In the genomic region with DNA sequence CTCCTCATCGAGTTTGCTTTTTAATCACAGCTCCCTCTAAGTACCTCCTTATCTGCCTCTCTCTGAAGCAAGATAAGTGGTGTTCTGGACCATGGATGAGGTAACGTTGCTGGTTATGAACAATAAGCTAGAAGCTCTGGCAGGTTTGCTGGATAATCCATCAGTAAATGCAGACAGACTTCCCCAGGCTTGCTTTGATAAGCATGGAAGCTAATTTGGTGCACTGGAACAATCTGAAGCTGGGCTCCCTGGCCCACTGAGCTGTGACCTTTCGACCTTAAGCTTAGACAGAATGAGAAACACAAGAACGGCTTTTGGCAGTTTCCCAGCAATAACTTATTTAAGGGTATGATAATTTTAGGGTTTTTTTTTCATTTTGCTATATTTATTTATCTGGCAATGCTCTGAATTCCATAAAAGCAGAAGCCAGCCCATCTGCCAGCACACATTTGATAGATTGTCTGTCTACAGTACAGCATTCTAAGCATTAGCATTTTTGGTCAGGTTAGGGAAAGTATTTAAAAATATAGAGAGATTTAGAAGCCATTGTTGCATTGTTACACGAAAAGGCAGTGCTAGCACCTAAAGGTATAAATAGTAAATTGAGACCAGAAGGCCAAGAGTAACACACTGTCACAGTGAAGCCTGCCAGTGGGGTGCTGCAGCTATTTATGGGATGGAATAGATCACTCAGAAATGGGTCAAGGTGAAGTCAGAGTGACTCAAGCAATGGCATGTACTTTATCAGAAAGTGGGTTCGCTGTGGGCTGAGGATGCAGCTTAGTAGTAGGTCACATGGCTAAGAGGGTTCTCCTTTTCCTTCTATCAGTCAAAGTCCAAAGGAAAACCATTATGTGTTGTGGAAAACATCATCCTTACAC, we compare ENCODE assay signal across 8 mouse cellular contexts.
DNase-seq lines count a peak whose midpoint lies in the region; ATAC-seq and TF ChIP-seq lines count a peak whose summit lies in the region.

No protein-coding gene starts in this region.

- no peaks in the 10 kb centered on the region for H3K9me3 ChIP-seq in stomach, embryonic 14.5 days (ENCODE audit: control insufficient read depth, low read depth, low read length)
- H3K9me3 ChIP-seq in stomach, postnatal 0 days (ENCODE audit: control insufficient read depth, low read length): no peaks in the 10 kb centered on the region

- WGBS in cerebellum, adult 2 months: 42% methylated on average over 6 of the region's 6 CpGs
- 26% methylated on average over 6 of the region's 6 CpGs for WGBS in stomach, embryonic 14.5 days
- WGBS in stomach, postnatal 0 days: 29% methylated on average over 6 of the region's 6 CpGs

- peak; percentile 84 for ATAC-seq in stomach, embryonic 14.5 days (ENCODE audit: insufficient number of reproducible peaks, insufficient read depth, low FRiP score, low read depth)
- no peak for ATAC-seq in stomach, postnatal 0 days (ENCODE audit: low FRiP score, low TSS enrichment)

- no peak overlapping the region for H3K4me2 ChIP-seq in stomach, embryonic 14.5 days (replicated peaks; ENCODE audit: low read depth, low read length)
- H3K4me2 ChIP-seq in stomach, postnatal 0 days (replicated peaks; ENCODE audit: low read depth): no peak overlapping the region

- no peaks in the 10 kb centered on the region for H3K27me3 ChIP-seq in cerebellum, adult 2 months (ENCODE audit: control insufficient read depth, insufficient read depth, low read length)
- no peaks in the 10 kb centered on the region for H3K27me3 ChIP-seq in stomach, embryonic 14.5 days (ENCODE audit: control insufficient read depth, insufficient read depth, low read length)
- H3K27me3 ChIP-seq in stomach, postnatal 0 days (ENCODE audit: control insufficient read depth, insufficient read depth, low read length): no peaks in the 10 kb centered on the region

- no peaks in the 10 kb centered on the region for H3K36me3 ChIP-seq in stomach, embryonic 14.5 days (ENCODE audit: control insufficient read depth, insufficient read depth, low read length)
- no peaks in the 10 kb centered on the region for H3K36me3 ChIP-seq in stomach, postnatal 0 days (ENCODE audit: control insufficient read depth, insufficient read depth, low read length)

- TF ChIP-seq CTCF in cerebellum, adult 2 months (IDR thresholded peaks at IDR 0.05; ENCODE audit: borderline replicate concordance, insufficient read depth, low read depth, low read length): no peak
- no peak for TF ChIP-seq CTCF in stomach, postnatal 0 days (IDR thresholded peaks at IDR 0.05; ENCODE audit: low read depth)

- no peak overlapping the region for H3K9ac ChIP-seq in stomach, embryonic 14.5 days (replicated peaks; ENCODE audit: low read depth, low read length)
- no peak overlapping the region for H3K9ac ChIP-seq in stomach, postnatal 0 days (ENCODE audit: low read length)

- no peaks in the 10 kb centered on the region for H3K4me1 ChIP-seq in cerebellum, adult 2 months (ENCODE audit: control insufficient read depth, insufficient read depth, low read length)
- no peaks in the 10 kb centered on the region for H3K4me1 ChIP-seq in stomach, embryonic 14.5 days (ENCODE audit: control insufficient read depth, insufficient read depth, low read length)
- H3K4me1 ChIP-seq in stomach, postnatal 0 days (replicated peaks; ENCODE audit: control insufficient read depth, insufficient read depth): 0 out of 2 replicates have a peak, but pooled peaks cover 2% of the 10 kb centered on the region

- peak; percentile 10 for DNase-seq in cerebellum, adult 2 months
- no peak for DNase-seq in cerebellum, postnatal 4 days (ENCODE audit: low spot score in 2 of 2)
- DNase-seq in stomach, postnatal 0 days (ENCODE audit: low spot score): no peak
- peak; percentile 67 for DNase-seq in layer of hippocampus, adult 9-11 months
- DNase-seq in urinary bladder, adult 2 months (ENCODE audit: low spot score): no peak
- DNase-seq in urinary bladder, postnatal 14 days (ENCODE audit: low spot score): no peak
- no peak for DNase-seq in cerebellum, adult 11 months

- no peak for TF ChIP-seq POLR2A in cerebellum, adult 2 months (IDR thresholded peaks at IDR 0.05; ENCODE audit: borderline replicate concordance, insufficient read depth, low read length)

- H3K4me3 ChIP-seq in cerebellum, adult 2 months (replicated peaks; ENCODE audit: insufficient read depth, low read depth, low read length): no peak overlapping the region
- H3K4me3 ChIP-seq in stomach, embryonic 14.5 days (ENCODE audit: low read depth, low read length): no peak overlapping the region
- no peak overlapping the region for H3K4me3 ChIP-seq in stomach, postnatal 0 days (ENCODE audit: low read depth, low read length)

- TF ChIP-seq EP300 in stomach, postnatal 0 days (optimal IDR thresholded peaks at IDR 0.05): no peak

- H3K27ac ChIP-seq in cerebellum, adult 2 months (ENCODE audit: insufficient read depth, low read length): no peak overlapping the region
- no peak overlapping the region for H3K27ac ChIP-seq in stomach, embryonic 14.5 days (ENCODE audit: low read length)
- H3K27ac ChIP-seq in stomach, postnatal 0 days (replicated peaks): no peak overlapping the region

Comparison
In these comparisons a context has a peak if more than half of its experiments do, and no peak if none do; other contexts are left out.
1. DNase-seq: peak in cerebellum, adult 2 months (2 of 2) and layer of hippocampus, adult 9-11 months (single experiment); none in cerebellum, postnatal 4 days (0 of 2), stomach, postnatal 0 days (single experiment), urinary bladder, adult 2 months (single experiment), urinary bladder, postnatal 14 days (single experiment) and cerebellum, adult 11 months (single experiment).